Mouse (Mus musculus) E14TG2a.4 (cell line): ENCODE results near the gene Gm1673.

Source experiments
- H3K27me3 ChIP-seq: 2 replicates; pipeline ENCODE4 v1.6.1; 2014; ENCODE audit warnings: low read length, control low read depth; ENCODE audit not compliant: insufficient read depth
- H3K36me3 ChIP-seq: 2 replicates; pipeline ENCODE4 v1.6.1; 2014; ENCODE audit warnings: low read length, control low read depth; ENCODE audit not compliant: insufficient read depth
- H3K4me1 ChIP-seq: replicated peaks from 2 replicates; pipeline ENCODE4 v1.6.1; 2014; ENCODE audit warnings: low read depth, low read length, control low read depth
- H3K4me3 ChIP-seq: replicated peaks from 2 replicates; pipeline ENCODE4 v1.5.1; 2014; ENCODE audit warnings: mild to moderate bottlenecking, low read length
- H3K9me3 ChIP-seq: 2 replicates; pipeline ENCODE4 v1.6.1; 2014; ENCODE audit warnings: low read length, control low read depth
- CTCF ChIP-seq: conservative IDR thresholded peaks from 2 replicates; pipeline ENCODE4 v1.5.1; 2014; ENCODE audit warnings: low read length
- NANOG ChIP-seq: IDR thresholded peaks from 2 replicates; pipeline ENCODE4 v1.6.1; 2014; ENCODE audit warnings: borderline replicate concordance, low read length, mixed read lengths
- POU5F1 ChIP-seq: IDR thresholded peaks from 2 replicates; pipeline ENCODE4 v1.6.1; 2014; ENCODE audit warnings: low read length, borderline replicate concordance

The Gm1673 gene

GRCm38 (mm10) chr5:34000809-34001208 lies 17.6 kb downstream of the Gm1673 start:
- Histone ChIP-seq H3K4me1 (peaks cover 16% of the 10 kb centered on the region), H3K9me3 (peaks cover 6% of the 10 kb centered on the region; the same call in 1 of the 2 replicates), H3K27me3 (peaks cover 85% of the 10 kb centered on the region), H3K36me3 (no peaks in the 10 kb centered on the region), H3K4me3 (0 out of 2 replicates have a peak overlapping the region, but pooled peaks have one; percentile 23)
- TF ChIP-seq CTCF (no peak), POU5F1 (no peak), NANOG (no peak)

- TF ChIP-seq NANOG (no peak), POU5F1 (no peak), CTCF (no peak)
- H3K4me1 ChIP-seq, result peaks cover 16% of the 10 kb centered on the region
- H3K4me3 ChIP-seq, result no peak overlapping the region
- H3K27me3 ChIP-seq, result peaks cover 84% of the 10 kb centered on the region
- no peaks in the 10 kb centered on the region for H3K36me3 ChIP-seq
- H3K9me3 ChIP-seq, result peaks cover 6% of the 10 kb centered on the region; the same call in 1 of the 2 replicates
Measured at GRCm38 (mm10) chr5:34001401-34001800, 18.2 kb downstream of the Gm1673 start.

- H3K27me3 ChIP-seq, result peaks cover 84% of the 10 kb centered on the region
- peaks cover 14% of the 10 kb centered on the region for H3K4me1 ChIP-seq
- H3K4me3 ChIP-seq, result no peak overlapping the region
- TF ChIP-seq CTCF (no peak), NANOG (no peak), POU5F1 (no peak)
- H3K36me3 ChIP-seq, result no peaks in the 10 kb centered on the region
- H3K9me3 ChIP-seq, result peaks cover 6% of the 10 kb centered on the region; the same call in 1 of the 2 replicates
Measured at GRCm38 (mm10) chr5:34002636-34003035, 19.4 kb downstream of the Gm1673 start.

- Histone ChIP-seq H3K36me3 (no peaks in the 10 kb centered on the region), H3K9me3 (no peaks in the 10 kb centered on the region), H3K27me3 (peaks cover 82% of the 10 kb centered on the region), H3K4me1 (peaks cover 3% of the 10 kb centered on the region; the same call in 1 of the 2 replicates), H3K4me3 (no peak overlapping the region)
- TF ChIP-seq POU5F1 (no peak), NANOG (no peak), CTCF (no peak)
Measured at GRCm38 (mm10) chr5:34004618-34005017, 21.4 kb downstream of the Gm1673 start.

- TF ChIP-seq CTCF, result no peak
- TF ChIP-seq NANOG, result no peak
- TF ChIP-seq POU5F1, result no peak
- no peaks in the 10 kb centered on the region for H3K36me3 ChIP-seq
- H3K4me1 ChIP-seq, result no peaks in the 10 kb centered on the region
- H3K27me3 ChIP-seq, result peaks cover 79% of the 10 kb centered on the region
- H3K9me3 ChIP-seq, result no peaks in the 10 kb centered on the region
- no peak overlapping the region for H3K4me3 ChIP-seq
Measured at GRCm38 (mm10) chr5:34006832-34007231, 23.6 kb downstream of the Gm1673 start.

- H3K36me3 ChIP-seq, result no peaks in the 10 kb centered on the region
- no peak overlapping the region for H3K4me3 ChIP-seq
- peaks cover 79% of the 10 kb centered on the region for H3K27me3 ChIP-seq
- TF ChIP-seq NANOG (no peak), POU5F1 (no peak), CTCF (no peak)
- no peaks in the 10 kb centered on the region for H3K4me1 ChIP-seq
- H3K9me3 ChIP-seq, result no peaks in the 10 kb centered on the region
Measured at GRCm38 (mm10) chr5:34007392-34007941, 24.2 kb downstream of the Gm1673 start.

- Histone ChIP-seq H3K9me3 (no peaks in the 10 kb centered on the region), H3K4me1 (no peaks in the 10 kb centered on the region), H3K36me3 (no peaks in the 10 kb centered on the region), H3K27me3 (peaks cover 47% of the 10 kb centered on the region), H3K4me3 (no peak overlapping the region)
- TF ChIP-seq NANOG, result no peak
- TF ChIP-seq CTCF, result peak; percentile 98
Measured at GRCm38 (mm10) chr5:34014652-34015051, 31.4 kb downstream of the Gm1673 start.

- no peak for TF ChIP-seq NANOG
- TF ChIP-seq CTCF, result no peak
- no peak for TF ChIP-seq POU5F1
- H3K36me3 ChIP-seq, result no peaks in the 10 kb centered on the region
- H3K27me3 ChIP-seq, result peaks cover 14% of the 10 kb centered on the region
- no peak overlapping the region for H3K4me3 ChIP-seq
- H3K4me1 ChIP-seq, result no peaks in the 10 kb centered on the region
- no peaks in the 10 kb centered on the region for H3K9me3 ChIP-seq
Measured at GRCm38 (mm10) chr5:34018968-34019367, 35.7 kb downstream of the Gm1673 start.

- Histone ChIP-seq H3K4me1 (no peaks in the 10 kb centered on the region), H3K27me3 (peaks cover 17% of the 10 kb centered on the region), H3K36me3 (no peaks in the 10 kb centered on the region), H3K4me3 (no peak overlapping the region), H3K9me3 (0 out of 2 replicates have a peak, but pooled peaks cover 1% of the 10 kb centered on the region)
- TF ChIP-seq NANOG, result no peak
- TF ChIP-seq CTCF, result no peak
- TF ChIP-seq POU5F1, result no peak
Measured at GRCm38 (mm10) chr5:34030101-34030500, 46.9 kb downstream of the Gm1673 start.
